Mouse (Mus musculus): Measurements from ENCODE around the gene Shh.

Gene Shh

DNA sequence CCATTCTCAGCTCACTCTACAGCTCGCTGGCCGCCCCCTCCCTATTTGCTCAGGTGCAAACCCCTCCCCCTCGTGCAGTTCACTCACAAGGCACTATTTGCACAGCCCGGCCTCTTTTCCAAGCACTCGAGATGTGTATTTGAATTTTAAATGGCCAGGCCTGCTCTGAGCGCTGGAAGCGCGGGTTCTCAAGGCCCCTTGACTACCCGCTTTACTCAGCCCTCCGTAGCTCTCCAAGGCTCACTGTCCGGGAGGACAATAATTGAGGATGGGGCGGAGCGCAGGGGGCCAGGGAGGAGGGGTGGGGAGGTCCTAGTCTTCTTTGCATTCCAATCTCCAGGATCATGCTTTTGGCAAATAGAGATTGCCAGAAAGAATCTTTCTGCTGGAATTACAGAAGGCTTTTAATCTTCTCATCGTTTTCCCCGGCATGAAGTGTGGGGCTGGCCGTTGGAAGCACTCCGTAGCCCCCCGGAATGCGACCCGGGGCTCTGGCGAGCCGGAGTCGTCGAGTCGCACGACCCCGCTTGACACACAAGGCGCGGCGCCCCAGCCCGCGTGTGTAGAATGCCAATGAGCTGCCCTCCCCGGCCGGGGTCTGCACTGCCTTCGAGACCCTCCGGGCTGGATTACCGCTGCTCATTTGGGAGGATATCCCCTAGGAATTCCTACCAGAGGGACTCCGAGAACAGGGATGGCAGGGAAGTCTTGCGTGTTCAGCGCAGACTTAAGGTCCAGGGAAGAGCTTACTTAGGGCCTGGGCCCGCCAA lies 7.4 kb downstream of the Shh start:
- in situ Hi-C loops (cut with MboI, MseI): no loop called here

DNA sequence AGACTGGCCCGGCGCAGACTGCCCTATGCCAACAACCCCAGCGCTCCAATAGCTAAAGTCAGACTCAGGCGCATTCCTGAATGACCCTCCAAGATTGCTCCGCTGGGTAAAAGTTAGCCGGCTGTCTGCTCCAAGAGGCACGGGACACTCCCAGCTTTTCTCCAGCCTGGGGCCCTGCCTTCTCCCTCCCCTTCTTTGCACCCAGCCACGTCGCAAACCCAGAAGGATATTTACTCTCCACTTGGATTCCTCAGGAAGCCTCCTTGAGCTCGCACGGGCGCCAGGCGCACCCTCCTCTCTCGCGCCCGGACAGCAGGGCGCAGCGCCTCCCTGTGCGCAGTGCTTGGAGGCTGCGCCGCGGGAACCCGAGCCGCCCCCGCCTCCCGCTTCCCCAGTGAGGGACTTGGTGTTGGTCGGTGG lies 8.2 kb downstream of the Shh start:
- in situ Hi-C loops (cut with MboI, MseI): no loop called here

DNA sequence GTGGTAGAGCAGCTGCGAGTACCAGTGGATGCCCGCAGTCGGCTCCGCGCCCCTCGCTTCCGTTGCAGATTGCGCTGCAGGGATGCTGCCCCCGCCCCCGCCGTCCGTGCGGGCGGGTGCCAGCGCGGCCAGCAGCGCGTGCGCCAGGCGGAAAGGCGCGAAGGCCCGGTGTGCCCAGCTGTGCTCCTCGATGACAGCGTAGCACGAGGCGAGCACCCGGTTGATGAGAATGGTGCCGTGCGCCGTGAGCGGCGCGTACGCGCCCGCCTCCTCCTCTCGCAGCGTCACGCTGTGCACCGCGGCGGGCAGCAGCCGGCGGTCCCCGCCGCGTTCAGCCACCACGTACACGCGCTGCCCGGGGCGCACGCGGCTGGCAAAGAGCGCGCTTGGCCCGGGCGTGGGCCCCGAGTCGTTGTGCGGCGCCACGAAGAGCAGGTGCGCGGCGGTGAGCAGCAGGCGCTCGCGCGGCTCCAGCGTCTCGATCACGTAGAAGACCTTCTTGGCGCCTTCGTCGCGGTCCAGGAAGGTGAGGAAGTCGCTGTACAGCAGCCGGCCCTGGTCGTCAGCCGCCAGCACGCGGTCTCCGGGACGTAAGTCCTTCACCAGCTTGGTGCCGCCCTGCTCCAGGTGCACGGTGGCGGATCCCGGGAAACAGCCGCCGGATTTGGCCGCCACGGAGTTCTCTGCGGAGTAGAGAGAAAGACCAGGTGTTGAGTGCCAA lies 9.0 kb downstream of the Shh start:
- in situ Hi-C loops (cut with MboI, MseI): no loop called here

DNA sequence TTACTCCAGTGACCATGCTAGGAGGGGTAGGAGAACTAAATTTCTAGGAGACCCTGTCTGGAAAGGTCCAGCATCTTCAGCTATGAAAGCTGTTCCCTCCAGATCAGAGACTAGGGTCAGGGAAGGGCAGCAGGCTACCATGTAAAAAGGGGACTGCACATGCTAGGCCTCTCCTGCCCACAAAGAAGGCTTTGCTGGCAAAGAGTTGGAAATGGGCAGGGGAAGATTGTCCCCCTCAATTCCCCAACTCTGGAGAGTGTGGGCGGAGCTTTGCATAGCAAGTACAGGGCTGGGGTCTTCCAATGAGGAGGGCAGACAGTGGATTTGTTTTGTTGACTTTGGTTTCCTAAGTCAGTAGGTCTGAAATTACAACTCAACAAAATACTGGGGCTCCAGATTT lies 10.7 kb downstream of the Shh start:
- in situ Hi-C loops (cut with MboI, MseI): no loop called here

DNA sequence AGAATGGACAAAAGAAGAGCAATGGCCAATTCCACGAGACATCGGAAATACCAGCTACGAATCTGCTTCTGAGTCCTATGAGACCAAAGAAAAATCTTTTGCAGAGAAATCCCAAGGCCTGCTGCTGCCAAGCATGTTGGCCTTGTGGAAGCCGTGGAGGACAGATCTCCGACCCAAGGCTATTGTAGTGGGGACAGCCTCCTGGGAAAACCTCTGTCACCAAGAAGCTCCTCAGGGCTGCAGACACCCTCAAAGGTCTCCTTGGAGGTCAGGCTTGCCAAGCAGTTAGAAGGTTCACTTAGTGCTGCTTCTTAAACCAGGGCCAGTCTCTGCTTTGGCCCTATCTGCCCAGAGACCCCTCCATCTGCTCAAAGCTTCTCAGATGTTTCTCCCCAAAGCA lies 11.3 kb downstream of the Shh start:
- in situ Hi-C loops (cut with MboI, MseI): no loop called here

DNA sequence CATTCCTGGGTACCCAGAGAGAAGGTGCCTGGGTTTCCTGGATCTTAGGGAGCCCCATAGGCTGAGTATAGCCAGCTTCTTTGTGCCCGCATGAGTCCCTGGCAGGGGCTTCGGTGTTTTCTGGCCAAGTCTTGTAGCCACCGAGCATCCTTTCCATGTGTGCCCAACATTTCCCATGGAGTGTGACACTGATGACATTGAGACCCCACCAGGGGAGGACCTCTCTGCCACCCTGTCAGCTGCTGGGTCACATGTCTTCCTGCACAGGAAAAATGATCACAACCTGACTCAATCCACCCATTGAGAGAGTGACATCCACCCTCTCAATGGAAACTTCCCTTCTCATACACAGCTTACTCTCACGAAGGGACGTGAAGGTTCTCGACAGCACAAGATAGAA lies 12.5 kb downstream of the Shh start:
- in situ Hi-C loops (cut with MboI, MseI): loop anchor here (5.0 kb wide), 1 partner anchor 838 kb away; no protein-coding TSS in a partner anchor

DNA sequence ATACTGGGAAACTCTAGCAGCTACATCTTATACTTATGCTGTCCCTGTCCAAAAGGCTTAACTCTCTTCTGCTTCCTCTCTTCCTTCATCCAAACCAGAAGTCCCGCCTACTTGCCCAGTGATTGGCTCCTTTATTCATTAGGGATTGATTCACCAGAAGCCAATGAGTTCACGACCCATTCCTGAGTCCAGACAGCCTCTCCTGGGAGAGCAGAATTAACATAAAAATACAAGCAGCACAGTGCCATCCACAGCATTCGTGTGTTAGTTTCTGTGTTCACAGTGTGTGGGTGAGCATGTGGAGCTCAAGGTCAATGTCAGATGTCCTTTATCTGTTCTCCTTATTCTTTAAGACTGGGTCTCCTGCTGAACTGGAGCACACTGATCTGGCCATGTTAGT lies 13.5 kb downstream of the Shh start:
- in situ Hi-C loops (cut with MboI, MseI): loop anchor here (5.0 kb wide), 1 partner anchor 839 kb away; no protein-coding TSS in a partner anchor

DNA sequence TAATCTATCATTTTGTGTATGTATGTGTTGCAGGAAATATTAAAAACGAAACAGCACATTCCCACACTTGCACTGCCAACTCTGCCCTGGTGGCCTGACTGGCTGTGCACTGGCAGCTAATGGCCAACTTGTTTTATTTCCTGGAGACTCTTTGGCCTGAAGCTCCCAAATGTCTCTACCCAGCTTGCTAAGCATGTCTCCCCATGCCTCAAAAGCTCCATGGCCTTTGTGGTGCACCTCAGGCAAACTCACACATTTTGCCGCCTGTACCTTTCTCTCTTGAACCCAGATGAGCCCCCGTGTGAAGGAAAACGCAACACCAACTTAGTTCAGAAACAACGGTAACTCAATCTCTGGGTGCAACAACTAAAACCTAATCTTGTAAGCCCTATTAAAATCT lies 14.0 kb downstream of the Shh start:
- in situ Hi-C loops (cut with MboI, MseI): loop anchor here (5.0 kb wide), 1 partner anchor 839 kb away; no protein-coding TSS in a partner anchor

DNA sequence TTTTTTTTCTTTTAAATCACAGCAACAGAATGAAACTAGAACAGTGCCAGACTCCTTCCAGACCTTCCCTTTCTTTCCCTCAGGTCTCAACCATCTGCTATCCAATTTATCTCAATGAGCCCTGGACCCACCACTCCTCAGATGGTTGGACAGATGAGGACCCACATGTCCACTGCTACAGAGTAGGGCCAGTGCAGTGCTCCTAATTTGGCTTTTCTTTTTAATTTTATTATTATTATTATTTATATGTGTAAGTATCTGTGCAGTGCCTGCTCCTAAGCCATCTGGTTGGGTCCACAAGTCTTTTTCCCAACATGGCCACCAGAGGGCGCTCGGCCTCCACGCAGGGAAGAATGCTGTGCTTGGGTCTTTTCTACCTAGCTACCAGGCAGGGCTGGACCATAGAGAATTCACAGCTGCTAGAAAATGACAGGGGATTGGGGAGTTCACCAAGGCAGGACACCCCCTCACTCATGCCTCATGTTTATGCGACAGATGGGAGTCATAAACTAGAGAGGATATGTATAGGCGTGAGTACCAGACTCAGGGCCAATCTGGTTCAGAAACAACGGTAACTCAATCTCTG lies 15.9 kb downstream of the Shh start:
- in situ Hi-C loops (cut with MboI, MseI): loop anchor here (5.0 kb wide), 1 partner anchor 841 kb away; no protein-coding TSS in a partner anchor

DNA sequence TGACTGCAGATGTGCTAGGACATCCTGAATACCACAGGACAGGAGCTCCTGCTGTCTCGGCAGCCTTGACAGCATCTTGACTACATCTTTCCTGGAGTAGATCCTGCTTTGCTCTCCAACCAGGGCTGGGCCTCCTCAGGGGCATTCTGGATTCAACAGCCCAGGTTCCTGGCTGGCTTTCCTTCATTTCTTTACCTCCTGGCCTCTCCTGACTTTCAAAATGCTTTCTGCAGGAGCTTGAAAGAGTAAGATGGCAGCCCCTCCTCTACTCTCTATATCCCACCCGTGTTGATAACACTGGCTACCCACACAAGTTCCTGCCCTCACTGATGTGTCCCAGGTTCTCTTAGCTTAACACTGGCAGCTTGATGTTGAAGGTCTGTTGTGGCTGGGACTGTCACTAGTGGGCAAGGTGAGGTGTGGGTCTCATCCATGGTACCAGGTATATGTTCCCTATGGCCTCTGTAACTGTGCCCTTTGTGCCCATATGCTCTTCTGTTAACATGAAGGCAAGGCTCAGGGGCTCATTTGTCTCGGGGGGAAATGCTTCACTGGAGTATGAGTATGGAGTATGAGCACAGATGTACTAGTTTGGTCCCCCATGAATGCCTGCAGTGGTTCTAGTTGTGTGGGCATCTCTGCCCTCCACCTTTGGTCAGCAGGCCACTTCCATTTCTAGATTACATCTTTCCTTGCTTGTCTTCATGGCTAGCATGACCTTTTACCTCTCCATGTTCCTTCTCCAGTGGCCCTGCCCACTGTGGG lies 16.7 kb downstream of the Shh start:
- in situ Hi-C loops (cut with MboI, MseI): loop anchor here (5.0 kb wide), 1 partner anchor 842 kb away; no protein-coding TSS in a partner anchor

DNA sequence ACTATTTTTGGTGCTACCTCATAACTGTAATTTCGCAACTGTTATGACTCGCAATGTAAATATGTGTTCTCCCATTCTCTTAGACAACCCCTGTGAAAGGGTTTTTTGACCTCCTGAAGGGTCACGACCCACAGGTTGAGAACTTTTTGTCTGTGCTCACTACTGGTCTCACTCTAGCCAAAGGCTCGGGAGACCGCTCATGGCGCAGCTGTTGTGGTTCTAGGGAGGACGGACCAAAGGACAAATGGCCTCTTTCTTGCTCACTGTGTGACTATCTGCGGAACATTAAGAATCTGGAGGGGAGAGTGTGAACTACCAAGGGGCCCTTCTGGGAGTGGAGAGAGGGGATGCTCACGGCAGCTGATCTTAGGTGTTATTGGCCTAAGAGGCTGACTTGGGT lies 41.1 kb downstream of the Shh start:
- in situ Hi-C loops (cut with MboI, MseI): no loop called here

DNA sequence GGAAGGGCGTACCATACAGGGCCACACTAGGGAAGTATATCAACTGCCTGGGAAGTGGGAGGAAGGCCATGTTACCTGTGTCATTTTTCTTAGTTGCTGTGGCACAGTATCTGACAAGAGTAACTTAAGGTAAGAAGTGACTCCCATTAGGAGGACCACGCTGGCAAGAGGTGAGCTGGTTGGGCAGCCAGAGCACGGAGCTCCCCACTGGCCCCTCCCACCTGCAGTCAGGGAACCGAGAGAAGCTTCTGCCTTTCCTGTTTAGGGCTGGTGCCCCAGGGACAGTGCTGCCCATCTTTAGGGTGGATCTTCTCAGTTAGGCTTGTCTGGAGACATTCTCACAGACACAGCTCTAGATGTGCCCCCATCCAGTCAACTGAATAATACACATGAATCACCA lies 43.3 kb downstream of the Shh start:
- in situ Hi-C loops (cut with MboI, MseI): no loop called here

DNA sequence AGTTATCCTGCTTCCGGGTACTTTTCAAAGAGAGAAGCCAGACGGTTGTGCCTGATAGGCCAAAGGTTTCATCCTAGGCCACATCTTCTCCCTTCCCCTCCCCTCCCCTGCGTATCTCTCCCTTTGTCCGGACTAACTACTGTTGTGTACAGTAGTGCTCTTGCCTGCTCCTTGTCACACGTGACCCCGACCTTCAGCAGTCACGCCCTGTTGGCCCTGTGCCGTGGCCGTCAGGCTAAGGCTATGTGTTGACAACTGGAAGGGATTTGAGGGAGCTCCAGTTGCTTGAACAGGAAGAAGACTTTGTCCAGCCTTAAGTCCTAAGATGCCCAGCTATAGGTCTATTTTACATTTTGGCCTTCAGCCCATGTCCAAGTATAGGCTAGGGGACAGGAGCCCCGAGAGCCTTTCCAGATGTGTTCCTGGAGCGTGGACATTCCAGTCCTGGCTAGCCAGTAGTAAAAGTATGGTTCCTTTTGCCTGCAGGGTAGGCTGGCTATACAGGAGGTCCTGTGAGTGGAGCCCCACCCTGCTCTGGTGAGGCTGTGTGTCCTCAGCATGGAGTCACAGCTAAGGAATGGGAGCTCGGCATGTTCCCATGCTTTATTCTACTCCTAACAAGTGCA lies 47.3 kb downstream of the Shh start:
- in situ Hi-C loops (cut with MboI, MseI): no loop called here

DNA sequence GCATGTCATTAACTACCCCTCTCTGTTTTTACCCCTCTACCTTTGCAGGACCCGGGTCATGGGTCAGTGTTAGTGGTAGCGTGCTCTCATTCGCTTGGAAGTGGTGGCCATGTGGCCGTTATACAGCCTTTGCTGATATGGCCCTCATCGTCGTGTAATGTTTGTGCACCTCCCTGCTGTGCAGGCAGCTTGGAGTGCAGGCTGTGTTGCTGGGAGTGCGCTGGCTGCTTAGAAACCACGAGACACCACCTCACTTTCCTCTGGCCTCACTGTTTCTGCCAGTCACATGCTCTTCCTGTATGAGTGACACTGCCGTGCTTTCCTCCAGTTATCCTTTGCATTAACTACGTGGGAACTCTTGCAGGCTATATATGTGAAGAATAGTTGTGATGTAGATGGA lies 48.3 kb downstream of the Shh start:
- in situ Hi-C loops (cut with MboI, MseI): no loop called here

DNA sequence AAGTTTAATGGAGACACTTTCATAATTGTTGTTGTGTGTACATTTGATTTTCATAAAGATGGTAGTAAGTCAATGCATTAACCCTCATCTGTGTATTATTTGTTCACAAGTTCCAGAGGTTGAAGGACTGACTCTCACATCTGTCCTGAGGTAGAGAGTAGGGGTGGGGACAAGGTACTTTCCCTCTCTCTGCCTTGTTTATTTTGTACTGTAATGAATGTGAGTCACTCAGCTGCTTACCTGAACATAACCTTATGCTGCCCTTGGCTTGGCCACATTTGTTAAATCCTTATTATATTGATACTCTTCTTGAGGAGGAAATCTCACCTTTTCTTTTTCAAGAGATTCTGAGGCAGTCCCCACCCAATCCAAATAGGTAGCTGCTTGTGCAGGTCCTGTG lies 51.0 kb downstream of the Shh start:
- in situ Hi-C loops (cut with MboI, MseI): no loop called here

DNA sequence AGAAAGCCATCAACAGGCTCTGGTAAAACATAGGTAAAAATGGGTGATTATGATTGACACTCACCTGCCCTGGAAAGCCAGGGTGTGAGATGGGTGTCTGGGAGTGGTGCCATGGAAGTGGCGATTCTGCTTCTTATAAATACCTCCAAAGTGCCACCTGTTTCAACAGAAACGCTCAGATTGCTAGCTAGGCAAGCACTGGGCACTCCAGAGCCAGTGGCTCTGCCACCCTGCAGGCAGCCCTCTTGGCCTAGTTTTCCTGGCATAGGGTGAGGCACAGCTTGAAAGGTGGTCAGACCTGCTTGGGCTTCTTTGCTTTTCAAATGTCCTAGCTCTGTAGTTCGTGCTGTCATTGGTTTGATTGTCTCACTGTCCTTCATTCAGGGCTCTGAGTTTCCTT lies 53.0 kb downstream of the Shh start:
- in situ Hi-C loops (cut with MboI, MseI): no loop called here

DNA sequence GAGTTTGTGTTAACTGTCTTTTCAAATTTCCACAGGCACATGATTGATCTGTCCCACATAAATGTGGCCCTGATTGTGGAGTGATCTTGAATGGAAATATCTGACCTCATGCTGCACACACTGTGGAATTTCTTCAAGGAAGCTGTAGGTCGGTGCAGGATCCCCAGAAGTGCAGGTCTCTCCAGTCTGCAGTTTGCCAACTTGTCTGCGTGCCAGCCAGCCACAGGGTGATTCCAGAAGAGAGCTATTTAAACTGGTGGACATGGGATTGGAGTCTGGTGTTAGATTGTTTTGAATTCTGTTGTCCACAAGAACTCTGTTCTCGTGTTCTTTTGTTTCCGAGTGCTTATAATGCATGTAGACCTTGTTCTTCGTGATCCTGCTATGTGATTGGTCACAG lies 53.5 kb downstream of the Shh start:
- in situ Hi-C loops (cut with MboI, MseI): no loop called here

DNA sequence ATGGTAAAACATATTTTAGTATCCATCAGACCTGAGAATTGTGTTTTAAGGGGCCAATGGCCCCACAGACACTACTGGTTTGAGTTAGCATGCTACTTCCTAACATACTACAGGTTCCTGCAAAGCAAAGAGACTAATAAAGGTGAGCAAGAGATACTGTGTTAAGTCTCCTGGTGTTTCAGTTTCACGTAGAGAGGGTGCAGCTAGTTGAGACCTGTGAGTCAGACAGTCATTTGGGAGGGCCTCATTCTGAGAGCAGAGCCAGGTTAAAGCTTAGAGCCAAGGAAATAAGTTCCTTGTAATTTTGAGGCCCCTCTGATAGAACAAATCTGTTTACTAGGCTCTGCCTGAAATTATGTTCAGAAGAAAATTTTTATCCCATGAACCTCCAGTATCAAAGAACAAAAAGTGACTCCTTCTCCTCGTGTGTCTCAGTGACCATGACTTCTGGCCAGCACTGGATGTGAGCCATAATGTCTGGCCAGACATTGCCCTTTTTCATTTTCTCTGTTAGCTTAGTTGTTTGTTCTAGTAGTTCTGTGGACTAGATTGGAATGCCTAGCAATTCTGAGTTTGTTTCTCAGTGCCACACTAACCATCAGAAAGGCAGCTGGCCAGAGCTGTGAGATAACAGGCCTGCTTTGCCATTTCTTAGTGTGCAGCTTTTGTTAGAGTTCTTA lies 54.9 kb downstream of the Shh start:
- in situ Hi-C loops (cut with MboI, MseI): no loop called here
